Mouse (Mus musculus): ENCODE results near the gene Gm17949.

The Gm17949 gene

GRCm38 (mm10) chr17:57011236-57012141 is at the start of gene Gm17949, which contains the start of gene Gtf2f1:
Gene Gm17949 (plus strand): TSS chr17:57011469.
Gene Gtf2f1 (minus strand): TSS chr17:57011288.
- DNase-seq (ENCODE audit: low spot score): peak; percentile 90

- no peak for DNase-seq (ENCODE audit: low spot score)
Measured at GRCm38 (mm10) chr17:56961880-56962279, 49.4 kb upstream of the Gm17949 start.

GRCm38 (mm10) chr17:56962642-56963405 is 48.4 kb upstream of the Gm17949 start:
- no peak for DNase-seq (ENCODE audit: low spot score)

- no peak for DNase-seq (ENCODE audit: low spot score)
Measured at GRCm38 (mm10) chr17:56963646-56964045, 47.6 kb upstream of the Gm17949 start.

GRCm38 (mm10) chr17:56969321-56969720 is 41.9 kb upstream of the Gm17949 start:
- no peak for DNase-seq (ENCODE audit: low spot score)

GRCm38 (mm10) chr17:56970081-56970480 is 41.2 kb upstream of the Gm17949 start:
- no peak for DNase-seq (ENCODE audit: low spot score)

GRCm38 (mm10) chr17:56973956-56974707 is 37.1 kb upstream of the Gm17949 start:
- DNase-seq (ENCODE audit: low spot score): no peak

GRCm38 (mm10) chr17:56974708-56975240 is 36.5 kb upstream of the Gm17949 start:
- DNase-seq (ENCODE audit: low spot score): no peak

GRCm38 (mm10) chr17:56975391-56975790 is 35.9 kb upstream of the Gm17949 start:
- DNase-seq (ENCODE audit: low spot score): no peak

- DNase-seq (ENCODE audit: low spot score): no peak
Measured at GRCm38 (mm10) chr17:56976531-56977390, 34.5 kb upstream of the Gm17949 start.

- DNase-seq (ENCODE audit: low spot score): no peak
Measured at GRCm38 (mm10) chr17:56979524-56979923, 31.7 kb upstream of the Gm17949 start.

GRCm38 (mm10) chr17:56981049-56981448 is 30.2 kb upstream of the Gm17949 start:
- DNase-seq (ENCODE audit: low spot score): no peak

GRCm38 (mm10) chr17:56982013-56982412 is 29.3 kb upstream of the Gm17949 start, which contains the start of gene Acer1:
Gene Acer1 (minus strand): TSS chr17:56982126.
- DNase-seq (ENCODE audit: low spot score): no peak

- DNase-seq (ENCODE audit: low spot score): no peak
Measured at GRCm38 (mm10) chr17:56984886-56985285, 26.4 kb upstream of the Gm17949 start.

GRCm38 (mm10) chr17:56985656-56986055 is 25.6 kb upstream of the Gm17949 start:
- DNase-seq (ENCODE audit: low spot score): no peak

- no peak for DNase-seq (ENCODE audit: low spot score)
Measured at GRCm38 (mm10) chr17:56986105-56986805, 25.0 kb upstream of the Gm17949 start.

- no peak for DNase-seq (ENCODE audit: low spot score)
Measured at GRCm38 (mm10) chr17:56988441-56988840, 22.8 kb upstream of the Gm17949 start.

GRCm38 (mm10) chr17:56988921-56989430 is 22.3 kb upstream of the Gm17949 start:
- no peak for DNase-seq (ENCODE audit: low spot score)

- peak; percentile 78 for DNase-seq (ENCODE audit: low spot score)
Measured at GRCm38 (mm10) chr17:56989467-56990114, 21.7 kb upstream of the Gm17949 start.
